Mouse (Mus musculus): ENCODE measurements at regions not wholly inside any gene's neighbourhood (a gene's known extent, or its start where the extent isn't known, plus 50 kb on each side); places are given as distances from the start of the nearest gene placed in this dataset.

DNA sequence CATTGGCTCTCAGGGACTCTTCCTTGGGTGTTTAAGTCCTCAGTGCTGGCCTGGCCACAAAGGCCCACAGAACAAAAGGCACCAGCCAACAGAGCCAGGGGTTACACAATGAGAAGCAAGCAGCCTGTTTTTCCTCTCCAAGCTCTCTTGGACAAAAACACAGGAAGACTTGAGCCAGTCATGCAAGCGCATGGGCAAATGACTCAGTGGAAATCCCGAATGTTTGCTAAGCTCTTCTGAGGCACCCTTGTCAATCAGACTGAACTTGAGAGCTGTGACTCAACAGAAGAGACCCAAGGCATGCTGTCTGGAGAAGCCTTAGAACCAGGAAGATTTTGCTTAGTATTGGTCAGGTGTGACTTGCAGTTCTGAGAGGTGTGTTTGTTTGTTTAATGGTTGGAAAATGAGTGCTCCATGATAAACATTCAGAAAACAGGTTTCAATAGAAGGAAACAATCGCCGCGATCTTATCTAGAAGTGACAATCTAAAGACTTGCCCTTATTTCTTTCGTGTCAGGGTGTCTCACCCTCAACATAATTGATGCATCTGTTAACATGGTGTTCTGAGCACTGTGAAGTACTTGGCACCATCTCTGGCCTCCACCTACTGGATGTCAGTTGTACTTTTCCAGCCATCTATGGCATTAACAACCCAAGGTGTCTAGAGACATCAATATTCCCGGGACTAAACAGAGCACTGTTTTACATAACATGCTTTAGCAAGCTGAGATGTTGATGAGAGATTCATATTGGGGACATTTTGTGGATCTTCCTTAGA is 124.0 kb upstream of the Tmc1 start:
- peak; percentile 23 for DNase-seq (ENCODE audit: low spot score)

DNA sequence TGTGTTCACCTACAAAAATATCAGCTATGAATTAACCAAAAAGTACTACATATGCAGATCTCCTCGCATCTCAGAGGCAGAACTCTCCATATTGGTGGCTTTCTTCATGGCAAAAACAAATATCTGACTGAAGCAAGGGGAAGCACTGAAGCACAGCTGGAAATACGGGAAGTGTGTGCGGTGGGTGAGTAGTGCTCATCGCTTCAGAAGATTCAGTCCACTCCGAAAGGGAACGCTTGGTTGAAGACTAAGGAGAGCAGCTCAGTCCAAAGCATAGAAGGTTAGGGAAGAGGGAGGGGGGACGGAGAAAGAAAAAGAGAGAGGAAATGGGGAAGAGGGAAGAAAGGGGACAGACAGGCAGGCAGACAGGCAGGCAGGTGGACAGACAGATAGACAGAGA is 114.4 kb upstream of the Tmc1 start:
- no peak for DNase-seq (ENCODE audit: low spot score)

DNA sequence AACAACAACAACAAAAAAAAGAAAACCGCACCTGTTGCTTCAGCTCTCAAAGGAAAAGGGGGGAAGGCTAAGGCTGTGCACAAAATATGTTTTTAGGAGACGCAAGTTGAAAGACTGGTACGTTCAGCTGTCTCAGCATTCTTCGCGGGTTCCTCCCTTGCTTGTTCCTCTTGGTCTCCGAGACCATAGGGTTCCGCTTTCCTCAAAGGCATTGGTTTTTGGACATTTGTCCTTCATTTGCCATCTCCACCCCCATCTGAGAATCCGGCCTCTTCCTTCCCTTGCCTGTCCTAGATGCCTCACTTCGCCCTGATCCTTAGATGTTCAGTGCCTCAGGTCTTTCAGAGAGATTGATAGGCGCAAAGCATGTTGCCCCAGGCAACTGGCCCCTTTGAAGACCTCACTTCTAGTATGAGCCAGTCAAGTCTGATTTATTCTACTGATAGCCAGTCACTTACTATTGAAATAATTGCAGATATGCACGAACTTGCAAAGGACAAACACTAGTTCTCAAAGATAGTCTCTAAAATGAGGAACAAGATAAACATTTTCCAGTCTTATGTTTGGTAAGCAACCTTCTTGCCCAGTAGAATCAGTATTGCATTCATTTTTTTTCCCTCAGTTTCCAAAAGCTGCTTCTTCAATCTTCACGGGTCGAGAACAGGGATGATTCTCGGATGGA is 112.6 kb upstream of the Tmc1 start:
- DNase-seq (ENCODE audit: low spot score), result no peak

DNA sequence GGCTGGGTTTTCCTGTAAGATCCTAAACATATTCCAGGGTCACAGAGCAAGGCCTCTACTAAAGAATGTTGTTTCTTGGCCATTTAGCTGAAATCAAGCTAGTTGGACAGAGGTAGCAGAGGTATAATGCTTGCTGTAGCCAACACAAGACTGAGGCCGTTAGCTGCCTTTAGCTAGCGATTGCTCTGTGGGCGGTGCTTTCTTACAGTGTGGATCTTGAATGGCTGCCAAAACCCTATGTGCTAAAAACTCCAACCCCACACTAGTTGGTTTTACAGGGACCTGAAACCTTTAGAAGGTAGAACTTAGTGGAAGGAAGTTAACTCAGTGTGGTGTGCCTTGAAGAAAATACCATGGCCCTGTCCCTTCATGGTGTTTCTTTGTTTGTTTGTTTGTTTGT is 110.9 kb upstream of the Tmc1 start:
- no peak for DNase-seq (ENCODE audit: low spot score)

DNA sequence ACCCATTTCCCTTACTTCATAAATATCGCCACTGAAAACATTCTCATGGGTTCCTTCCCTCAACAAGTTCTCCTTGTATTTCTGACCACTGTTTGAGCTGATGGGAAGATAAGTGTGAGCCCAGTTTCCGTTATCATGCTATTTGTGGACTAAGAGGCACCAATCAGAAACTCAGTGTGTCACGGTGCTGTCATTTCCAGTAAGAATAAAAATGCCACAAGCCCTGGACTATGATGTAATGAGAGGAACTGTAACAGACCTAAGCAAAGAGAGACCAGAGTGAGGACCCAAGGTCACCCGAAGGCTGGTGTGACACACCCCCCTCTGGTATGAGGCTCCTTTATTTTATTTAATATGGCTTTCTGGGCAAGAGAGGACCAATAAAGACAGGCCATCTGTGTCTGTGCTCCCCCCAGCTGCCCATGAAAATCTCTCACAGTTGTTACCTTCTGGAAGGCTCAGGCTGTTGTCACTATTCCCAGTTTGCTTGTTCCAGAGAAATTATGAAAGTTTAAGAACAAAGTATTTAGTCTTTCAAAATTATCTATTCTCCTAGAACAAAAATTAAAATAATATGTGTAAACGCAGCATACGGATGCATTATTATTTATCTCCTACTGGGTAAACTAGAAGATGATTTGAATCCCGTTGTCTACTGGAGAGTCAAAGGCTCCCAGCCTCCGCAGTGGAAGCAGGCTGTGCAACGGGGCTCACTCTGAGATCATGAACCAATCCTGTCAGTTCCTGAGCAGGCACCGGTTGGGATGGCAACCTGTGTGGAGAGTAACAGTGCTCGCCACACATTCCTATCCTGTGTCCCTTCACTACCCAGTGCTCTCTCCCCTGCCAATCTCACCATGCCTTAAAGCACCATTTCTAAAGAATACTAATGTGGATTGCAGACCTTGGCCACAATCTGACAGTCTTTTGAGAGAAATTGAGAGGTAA is 99.9 kb upstream of the Tmc1 start:
- no peak for DNase-seq (ENCODE audit: low spot score)

DNA sequence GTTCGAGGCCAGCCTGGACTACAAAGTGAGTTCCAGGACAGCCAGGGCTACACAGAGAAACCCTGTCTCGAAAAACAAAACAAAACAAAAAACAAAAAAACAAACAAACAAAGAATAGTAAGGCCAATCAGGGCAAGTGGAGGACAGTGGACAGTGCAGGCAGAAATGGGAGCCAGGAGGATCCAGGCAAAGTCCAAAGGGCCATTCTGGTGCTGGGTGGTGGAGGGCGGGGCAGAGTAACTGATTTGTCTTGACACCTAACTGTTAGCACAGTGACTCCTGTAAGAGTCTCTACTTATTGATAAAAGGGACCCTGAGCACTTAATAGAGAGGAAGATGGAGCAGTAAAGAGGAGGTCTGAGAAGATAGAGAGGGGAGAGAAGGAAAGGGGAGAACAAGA is 98.8 kb upstream of the Tmc1 start:
- DNase-seq (ENCODE audit: low spot score), result no peak

DNA sequence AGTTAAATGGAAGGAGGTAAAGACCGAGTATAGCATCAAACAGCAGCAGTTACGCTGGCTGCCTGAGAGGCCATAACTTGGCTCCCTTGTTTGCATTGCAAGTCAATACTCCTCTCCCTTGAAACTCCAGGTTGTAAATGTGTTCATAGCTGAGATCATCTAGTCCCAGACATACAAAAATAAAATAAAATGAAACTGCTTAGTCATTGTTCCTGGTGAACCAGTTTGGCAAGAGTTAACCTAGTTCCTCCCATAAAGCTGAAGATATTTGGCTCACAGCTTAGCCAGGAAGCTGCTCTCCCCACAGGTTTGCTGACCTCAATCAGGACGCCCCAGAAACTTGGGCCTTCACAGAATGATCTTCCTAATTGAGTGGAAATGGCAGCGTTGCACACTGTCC is 97.9 kb upstream of the Tmc1 start:
- DNase-seq (ENCODE audit: low spot score), result no peak

DNA sequence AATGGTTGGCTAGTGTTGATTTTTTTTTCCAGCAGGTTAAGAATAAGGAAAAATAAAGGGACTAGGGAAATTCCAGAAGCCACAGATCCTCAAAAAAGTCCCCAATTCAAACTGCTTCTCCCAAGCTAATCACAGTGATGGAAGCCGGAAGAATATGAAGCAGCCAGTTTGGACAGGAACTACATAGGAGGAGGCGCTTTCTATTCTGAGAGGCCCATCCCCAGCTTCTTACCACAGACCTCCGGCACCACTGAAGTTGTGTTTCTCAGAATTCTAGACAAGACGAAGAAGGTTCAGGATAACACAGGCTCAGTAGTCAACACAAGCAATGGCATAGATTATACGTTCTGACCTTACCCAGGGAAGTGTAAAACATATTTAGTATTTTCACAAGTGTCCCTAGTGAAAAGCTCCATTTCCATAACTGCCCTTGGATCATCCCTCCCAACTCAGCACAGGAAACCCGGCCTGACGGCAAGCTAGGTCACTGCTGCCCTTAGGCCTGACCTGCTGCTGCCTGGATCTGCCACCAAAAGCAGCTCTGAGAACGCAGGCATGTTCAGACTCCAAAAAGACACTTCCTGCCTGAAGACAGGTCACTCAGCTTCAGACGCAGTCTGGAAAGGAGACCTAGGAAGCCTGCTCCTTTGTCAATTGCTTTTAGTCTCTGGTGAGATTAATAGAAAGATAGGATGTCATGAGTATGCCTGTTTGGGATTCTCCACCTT is 97.2 kb upstream of the Tmc1 start:
- no peak for DNase-seq (ENCODE audit: low spot score)

DNA sequence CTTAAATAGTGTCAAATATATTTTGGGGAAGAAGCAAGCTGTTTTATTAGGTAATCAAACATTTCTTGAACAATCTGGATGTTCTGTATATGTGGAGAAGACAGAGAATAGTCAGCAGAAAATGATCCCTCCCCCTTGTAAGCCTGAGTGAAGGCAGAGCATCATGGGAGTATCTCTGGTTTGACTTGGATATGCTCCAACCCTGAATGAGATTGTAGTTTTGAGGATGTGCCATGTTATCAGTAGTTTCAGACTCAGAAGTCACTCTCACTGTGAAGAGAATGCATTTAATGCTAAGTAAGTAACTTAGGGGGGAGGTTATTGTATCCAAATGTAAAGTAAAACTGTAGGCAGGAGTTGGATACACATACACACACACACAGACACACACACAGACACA is 95.3 kb upstream of the Tmc1 start:
- no peak for DNase-seq (ENCODE audit: low spot score)

DNA sequence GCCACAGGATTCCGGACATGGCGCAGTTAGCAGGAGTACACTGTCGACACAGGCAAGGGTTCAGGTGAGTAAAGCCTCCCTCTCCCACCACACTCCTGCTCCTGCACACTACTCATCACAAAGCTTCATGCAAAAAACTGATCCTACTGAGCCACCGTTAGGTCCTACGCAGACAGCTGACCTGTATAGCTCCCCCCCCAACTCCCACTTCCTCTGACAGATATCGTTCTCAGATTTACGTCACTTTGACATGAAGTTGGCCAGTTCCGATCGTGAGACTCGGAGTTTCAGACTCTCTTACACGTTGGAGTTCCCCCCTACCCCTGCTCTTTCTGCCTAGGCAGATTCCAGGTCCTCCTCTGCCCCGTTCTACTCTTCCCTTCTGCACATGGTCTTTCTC is 91.6 kb upstream of the Tmc1 start:
- no peak for DNase-seq (ENCODE audit: low spot score)

DNA sequence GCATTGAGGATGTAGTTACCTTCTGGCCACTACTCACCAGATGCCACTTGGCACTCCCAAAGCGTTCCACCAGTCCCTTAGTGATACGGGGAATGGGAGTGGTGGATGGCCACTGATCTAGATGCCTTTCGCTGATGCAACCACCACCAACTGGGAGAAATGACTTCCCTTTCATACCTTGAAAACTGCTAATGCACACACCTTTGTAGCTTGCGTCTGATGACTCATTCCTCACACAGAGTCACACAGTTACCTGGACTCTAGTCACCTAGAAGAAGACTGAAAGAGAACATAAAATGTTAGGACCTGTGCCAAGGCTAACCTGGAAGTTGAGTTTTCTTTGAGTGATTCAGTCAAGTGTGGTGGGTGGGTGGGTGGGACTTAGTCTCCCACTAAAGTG is 90.0 kb upstream of the Tmc1 start:
- no peak for DNase-seq (ENCODE audit: low spot score)

DNA sequence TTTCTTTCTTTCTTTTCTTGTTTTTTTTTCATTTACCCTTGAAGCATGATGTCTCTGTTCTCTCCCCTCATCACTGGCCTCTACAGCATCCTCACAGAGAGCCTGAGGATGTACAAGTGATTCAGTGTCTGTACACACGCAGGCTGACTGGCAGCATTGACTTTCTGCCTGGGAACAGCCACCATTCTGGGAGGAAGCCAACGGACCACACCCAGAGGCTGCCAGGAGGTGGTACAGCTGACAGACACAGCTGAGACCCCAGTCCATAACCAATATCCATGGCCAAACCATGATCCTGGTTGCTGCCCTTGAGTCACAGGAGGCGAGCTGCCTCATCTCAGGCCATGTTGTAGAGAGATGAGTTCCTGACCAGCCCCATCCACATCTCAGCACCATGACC is 88.5 kb upstream of the Tmc1 start:
- no peak for DNase-seq (ENCODE audit: low spot score)

DNA sequence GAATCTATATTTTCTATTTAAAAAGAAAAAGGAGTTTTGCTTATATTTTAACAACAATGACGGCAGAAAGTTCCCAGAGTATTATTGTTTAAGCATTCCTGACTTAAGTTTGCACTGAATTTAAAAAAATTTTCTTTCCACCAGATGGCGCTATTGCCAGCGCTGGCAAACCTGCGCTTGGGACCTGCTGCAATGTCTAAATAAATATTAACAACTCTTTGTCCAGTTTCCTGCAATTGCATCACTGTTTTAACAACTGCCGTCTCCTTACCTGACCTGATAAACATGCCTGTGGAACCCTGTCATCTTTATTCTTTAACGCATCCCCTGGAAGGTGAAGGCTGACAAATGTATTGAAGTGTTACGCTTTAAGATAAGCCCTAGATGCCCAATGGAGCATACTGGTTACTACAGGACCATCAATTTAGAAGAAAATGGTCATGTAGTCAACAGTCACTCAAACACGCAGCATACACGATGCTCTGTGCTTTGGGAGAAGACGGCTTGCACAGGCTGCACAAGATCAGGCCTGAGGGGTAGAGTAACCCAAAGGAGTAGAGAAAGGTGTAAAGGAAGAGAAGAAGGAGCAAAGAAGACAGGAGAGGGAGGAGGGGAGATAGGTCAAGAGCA is 83.6 kb upstream of the Tmc1 start:
- DNase-seq (ENCODE audit: low spot score), result no peak

DNA sequence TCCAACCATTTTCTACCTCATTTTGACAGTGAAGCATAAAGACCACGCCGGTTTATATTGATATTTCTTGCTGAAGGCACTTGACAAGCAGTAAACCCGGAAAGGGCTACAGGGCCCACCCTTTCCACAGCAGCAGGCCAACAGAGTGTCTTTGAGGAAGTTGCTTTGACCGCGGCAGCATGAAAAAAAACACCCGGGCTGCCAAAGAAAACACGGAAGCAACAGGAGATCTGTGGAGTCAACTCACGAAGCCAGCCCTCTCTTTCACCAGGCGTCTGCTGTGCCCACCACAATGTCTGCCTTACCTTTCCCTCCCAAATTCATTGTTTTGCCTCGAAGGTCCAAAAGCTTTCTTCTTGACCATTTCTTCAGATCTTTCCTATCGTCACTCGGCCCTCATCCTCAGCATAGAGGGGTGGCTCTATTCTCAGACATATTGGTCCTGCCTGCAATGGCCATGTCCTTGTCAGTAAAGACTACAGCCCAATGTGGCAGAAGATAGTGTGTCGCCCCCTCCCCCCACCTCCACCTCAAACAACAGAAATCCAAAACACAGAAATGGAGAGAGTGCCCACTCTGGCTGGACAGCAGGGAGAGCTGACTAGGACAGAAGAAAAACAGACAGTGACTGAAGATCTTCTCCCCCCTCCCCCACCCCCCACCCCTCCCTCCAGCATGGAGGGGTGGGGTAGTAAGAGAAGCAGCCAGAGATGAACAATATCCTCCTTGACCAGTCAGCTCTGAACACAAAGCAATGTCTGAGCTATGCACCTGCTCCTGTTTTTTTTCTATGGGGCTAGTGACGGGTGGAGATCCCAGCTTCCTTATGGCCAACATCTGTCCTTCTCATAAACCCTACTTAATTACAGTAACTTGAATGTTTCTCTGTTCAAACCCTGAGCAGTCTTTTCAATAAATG is 82.8 kb upstream of the Tmc1 start:
- DNase-seq (ENCODE audit: low spot score), result no peak

DNA sequence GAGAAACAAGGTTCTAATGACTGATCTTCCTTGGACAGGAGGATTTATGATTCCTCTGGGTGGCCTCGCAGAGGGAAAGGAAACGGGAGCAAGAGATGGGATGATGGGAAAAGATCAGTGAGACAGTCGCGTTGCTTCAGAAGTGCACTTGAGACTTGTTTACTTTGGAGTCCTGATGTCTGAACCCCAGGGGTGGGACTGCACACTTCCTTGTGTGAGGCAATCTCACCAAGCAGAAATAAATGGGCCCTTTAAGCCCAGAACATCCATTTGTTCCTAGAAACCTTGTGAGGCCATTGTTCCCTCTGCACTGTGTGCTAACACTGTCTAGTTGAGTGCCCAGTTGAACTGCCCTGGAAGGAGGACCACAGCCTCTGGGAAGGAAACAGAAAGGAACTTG is 81.5 kb upstream of the Tmc1 start:
- DNase-seq (ENCODE audit: low spot score), result no peak

DNA sequence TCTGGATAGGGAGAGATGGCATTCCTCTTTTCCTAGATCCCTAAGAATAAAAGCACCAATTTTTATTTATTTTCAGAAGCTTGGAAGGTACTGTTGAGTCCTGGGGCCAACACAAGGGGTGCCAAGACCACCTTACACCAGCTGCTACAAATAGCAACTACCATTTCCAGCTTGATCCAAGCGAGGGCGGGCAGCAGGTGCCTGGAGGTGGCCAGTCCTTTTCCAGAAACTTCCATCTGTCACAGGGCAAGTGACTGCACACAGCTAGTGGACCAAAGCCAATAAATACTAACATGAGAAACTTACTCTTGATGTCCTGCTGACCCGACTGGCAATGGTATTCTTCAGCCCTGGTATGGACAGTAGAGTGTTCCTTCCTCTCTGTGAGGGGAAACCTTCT is 80.0 kb upstream of the Tmc1 start:
- no peak for DNase-seq (ENCODE audit: low spot score)

DNA sequence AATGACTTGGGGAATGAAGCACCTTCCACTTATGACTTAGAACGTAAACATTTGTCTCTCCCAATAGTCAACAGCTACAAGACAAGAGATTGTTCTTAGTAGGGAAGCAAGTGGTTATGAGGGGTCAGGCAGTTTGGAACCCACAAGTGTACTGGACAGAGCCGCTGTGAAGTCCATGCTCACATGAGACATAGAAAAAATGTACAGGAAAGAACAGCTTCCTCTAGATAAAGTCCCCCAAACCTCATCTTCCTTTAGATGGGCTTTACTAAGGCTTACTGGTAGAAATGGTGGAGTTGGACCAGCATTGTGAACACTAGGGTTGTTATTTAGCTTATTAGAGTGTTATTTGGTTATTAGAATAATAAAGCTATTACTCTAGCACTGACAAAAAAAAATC is 78.6 kb upstream of the Tmc1 start:
- DNase-seq (ENCODE audit: low spot score), result no peak

DNA sequence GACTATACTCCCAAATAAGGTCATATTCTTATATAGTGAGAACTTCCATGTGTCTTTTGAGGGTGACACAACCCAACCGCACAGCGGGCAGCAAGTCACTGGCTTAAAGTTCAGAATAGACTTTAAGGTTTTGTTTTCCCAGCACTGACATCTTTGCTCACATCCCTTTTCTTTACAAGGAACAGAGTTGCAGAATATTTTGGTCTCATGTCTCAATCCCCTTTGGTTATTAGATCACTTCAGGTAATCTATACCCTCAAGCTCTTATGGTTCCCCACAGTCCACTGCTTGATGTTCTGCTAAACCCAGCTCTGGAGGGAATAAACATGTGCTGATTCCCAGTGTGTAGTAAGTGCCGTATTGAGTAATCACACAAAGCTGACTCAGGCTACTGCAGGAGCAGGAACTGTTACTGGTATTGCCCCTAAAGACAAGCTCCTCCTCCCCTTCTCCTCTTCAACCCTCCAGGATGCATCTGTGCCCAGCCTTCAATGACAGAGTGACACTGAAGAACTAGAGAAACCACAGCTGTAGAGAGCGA is 77.8 kb upstream of the Tmc1 start:
- no peak for DNase-seq (ENCODE audit: low spot score)

DNA sequence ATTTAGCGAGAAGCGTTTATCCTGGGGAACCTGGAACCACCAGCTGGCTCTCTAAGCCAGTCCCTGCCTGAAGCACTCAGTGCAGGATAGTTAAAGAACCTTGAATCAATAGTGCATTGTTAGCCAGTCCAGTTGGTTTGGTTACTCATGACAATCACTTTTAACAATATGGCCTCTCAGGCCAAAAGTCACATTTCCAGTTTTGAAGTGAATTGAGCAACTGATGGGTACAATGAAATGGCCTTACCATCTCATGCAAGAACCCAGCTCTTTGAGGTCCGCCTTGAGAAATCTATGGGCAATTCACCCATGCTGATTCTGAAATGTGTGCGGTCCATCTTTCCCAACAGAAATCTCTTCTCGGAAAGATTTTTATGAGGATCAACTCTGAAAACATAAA is 77.0 kb upstream of the Tmc1 start:
- DNase-seq (ENCODE audit: low spot score), result no peak

DNA sequence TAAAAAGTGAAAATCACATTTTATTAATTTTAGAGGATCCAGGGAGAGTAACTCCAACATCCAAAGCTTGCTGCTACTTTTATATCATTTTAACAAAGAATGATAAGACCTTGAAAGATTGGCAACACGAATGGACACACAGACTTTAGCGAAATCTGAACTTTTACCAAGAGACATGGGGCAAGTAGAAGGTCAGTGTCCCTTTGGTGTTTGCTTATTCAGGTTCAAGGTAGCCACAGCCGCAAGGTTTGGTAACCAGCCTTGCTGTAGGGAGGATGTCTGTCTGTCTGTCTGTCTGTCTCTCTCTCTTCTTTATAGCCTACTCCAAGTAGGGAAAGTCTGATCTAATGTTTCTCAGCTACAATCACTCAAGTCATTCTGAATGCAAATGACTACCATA is 75.0 kb upstream of the Tmc1 start:
- DNase-seq (ENCODE audit: low spot score), result no peak
